Mouse (Mus musculus): ENCODE results near the gene Sec61b. TPM values are rescaled to one million over a fixed set of nuclear protein-coding genes. Genes with fewer than 3 reads are reported as not detected.

Sec61b gene
- polyA plus RNA-seq, 1 experiment from 2014 or later: 256 TPM

- 90% methylated on average over 8 of the region's 8 CpGs for WGBS
- no peak for ATAC-seq (replicated peaks)
- Histone ChIP-seq H3K4me1 (0 out of 2 replicates have a peak, but pooled peaks cover 7% of the 10 kb centered on the region), H3K9ac (replicated peaks) (no peak overlapping the region), H3K36me3 (no peaks in the 10 kb centered on the region), H3K27me3 (no peaks in the 10 kb centered on the region), H3K4me2 (replicated peaks) (no peak overlapping the region), H3K9me3 (no peaks in the 10 kb centered on the region), H3K4me3 (no peak overlapping the region), H3K27ac (replicated peaks) (no peak overlapping the region)
Observed at GRCm38 (mm10) chr4:47493456-47493855, 19.0 kb downstream of the Sec61b start.

DNA sequence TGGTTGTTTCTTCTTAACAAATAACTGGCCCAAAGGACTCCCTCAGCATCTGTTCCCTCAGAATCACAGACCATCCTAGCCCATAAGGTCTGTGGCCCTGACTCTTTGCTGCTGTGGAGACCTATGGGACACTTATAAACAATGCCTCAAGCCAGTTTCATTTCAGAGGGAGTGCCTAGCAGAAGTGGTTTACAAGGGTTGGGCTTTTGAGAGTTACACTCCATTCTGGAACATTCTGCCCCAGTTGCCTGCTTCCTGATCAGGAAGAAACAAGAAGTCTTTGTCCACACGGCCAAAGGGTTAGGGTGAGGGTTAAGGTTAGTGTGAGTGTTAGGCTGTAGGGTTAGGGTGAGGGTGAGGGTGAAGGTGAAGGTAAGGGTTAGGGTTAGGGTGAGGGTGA is 19.7 kb downstream of the Sec61b start:
- Histone ChIP-seq H3K27me3 (no peaks in the 10 kb centered on the region), H3K4me1 (0 out of 2 replicates have a peak, but pooled peaks cover 7% of the 10 kb centered on the region), H3K9me3 (no peaks in the 10 kb centered on the region), H3K4me3 (no peak overlapping the region), H3K4me2 (replicated peaks) (no peak overlapping the region), H3K36me3 (no peaks in the 10 kb centered on the region), H3K9ac (replicated peaks) (no peak overlapping the region), H3K27ac (replicated peaks) (no peak overlapping the region)
- ATAC-seq (replicated peaks): no peak
- 76% methylated on average over 1 of the region's 1 CpGs for WGBS

DNA sequence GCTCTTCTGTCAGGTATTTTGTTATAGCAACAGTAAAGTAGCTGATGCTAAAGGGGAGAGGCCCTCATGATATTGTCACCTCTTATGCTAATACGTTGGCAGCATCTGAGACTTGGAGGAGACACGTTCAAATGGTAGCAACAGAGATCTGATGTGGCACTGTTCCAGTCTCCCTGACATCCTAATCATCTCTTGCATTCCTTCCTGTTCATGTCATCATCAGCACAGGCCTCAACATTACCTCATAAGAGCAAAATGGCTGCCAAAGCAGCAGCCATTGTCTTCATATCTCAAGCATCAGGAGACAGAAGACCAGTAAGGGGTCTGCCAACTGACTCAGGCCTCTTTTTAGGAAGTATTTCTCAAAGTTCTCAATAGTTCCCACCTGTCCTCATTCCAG is 20.2 kb downstream of the Sec61b start:
- no peaks in the 10 kb centered on the region for H3K9me3 ChIP-seq

DNA sequence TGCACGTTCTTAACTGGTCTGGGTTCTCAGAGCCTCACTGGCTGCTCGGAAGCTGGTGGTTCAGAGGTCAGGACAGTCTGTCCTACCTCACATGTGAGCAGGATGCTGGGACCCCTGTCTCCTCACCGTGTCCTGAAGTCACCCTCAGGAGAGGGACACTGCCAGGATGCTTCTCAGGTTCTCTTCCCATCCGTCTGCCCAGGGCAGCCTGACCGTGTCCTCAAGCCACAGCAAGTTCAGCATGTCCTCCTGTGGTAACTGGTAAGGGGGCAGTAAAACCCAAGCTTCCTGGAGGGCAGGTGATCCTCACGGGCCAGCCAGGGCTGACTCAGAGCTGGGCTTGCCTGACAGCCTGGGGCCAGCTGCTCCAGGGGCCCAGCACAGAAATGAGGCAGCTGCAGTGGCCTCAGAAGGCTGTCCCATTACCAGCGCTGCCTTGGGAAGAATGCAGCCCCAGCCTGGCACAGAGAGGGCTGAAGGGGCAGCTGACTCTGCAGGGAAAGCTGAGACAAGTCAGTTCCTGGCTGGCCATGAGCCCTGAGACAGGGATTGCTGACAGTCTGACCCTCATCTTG is 23.4 kb downstream of the Sec61b start:
- H3K36me3 ChIP-seq: no peaks in the 10 kb centered on the region
- no peak for ATAC-seq (replicated peaks)
- H3K4me1 ChIP-seq: no peaks in the 10 kb centered on the region
- WGBS: 77% methylated on average over 7 of the region's 7 CpGs
- no peak overlapping the region for H3K4me3 ChIP-seq
- H3K27me3 ChIP-seq: no peaks in the 10 kb centered on the region
- H3K9me3 ChIP-seq: no peaks in the 10 kb centered on the region
- H3K4me2 ChIP-seq (replicated peaks): no peak overlapping the region
- no peak overlapping the region for H3K9ac ChIP-seq (replicated peaks)
- no peak overlapping the region for H3K27ac ChIP-seq (replicated peaks)

More for the DNA sequence above, 20.2 kb downstream of the Sec61b start:
- no peak overlapping the region for H3K9ac ChIP-seq (replicated peaks)
- H3K4me2 ChIP-seq (replicated peaks): no peak overlapping the region
- WGBS: 85% methylated on average over 2 of the region's 2 CpGs
- no peaks in the 10 kb centered on the region for H3K27me3 ChIP-seq
- H3K4me3 ChIP-seq: no peak overlapping the region
- 0 out of 2 replicates have a peak, but pooled peaks cover 7% of the 10 kb centered on the region for H3K4me1 ChIP-seq
- ATAC-seq (replicated peaks): no peak
- H3K27ac ChIP-seq (replicated peaks): no peak overlapping the region
- no peaks in the 10 kb centered on the region for H3K36me3 ChIP-seq

DNA sequence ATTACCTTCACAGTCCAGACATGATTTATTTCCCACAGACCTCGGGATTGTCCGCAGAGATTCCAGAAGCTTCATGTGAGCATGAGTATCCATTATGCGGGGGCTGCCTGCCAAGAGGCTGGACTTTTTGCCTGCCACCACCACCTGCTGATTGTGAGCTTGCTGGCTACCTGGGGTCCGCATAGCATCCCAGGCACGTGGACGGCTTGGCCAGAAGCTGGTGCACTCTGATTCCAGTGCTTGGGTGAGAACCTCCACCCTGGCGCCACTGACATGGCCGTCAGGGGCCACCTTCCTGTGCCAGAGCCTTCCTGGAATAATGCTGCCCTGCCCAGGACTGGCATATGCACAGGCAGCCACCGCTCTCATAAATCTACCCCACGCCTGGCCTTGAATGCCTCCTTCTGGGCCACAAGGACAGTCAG is 24.7 kb downstream of the Sec61b start:
- Histone ChIP-seq H3K9ac (replicated peaks) (no peak overlapping the region), H3K4me1 (no peaks in the 10 kb centered on the region), H3K9me3 (no peaks in the 10 kb centered on the region), H3K36me3 (no peaks in the 10 kb centered on the region), H3K27ac (replicated peaks) (no peak overlapping the region), H3K4me2 (replicated peaks) (no peak overlapping the region), H3K27me3 (no peaks in the 10 kb centered on the region), H3K4me3 (no peak overlapping the region)
- WGBS: 86% methylated on average over 10 of the region's 10 CpGs
- ATAC-seq (replicated peaks): no peak

DNA sequence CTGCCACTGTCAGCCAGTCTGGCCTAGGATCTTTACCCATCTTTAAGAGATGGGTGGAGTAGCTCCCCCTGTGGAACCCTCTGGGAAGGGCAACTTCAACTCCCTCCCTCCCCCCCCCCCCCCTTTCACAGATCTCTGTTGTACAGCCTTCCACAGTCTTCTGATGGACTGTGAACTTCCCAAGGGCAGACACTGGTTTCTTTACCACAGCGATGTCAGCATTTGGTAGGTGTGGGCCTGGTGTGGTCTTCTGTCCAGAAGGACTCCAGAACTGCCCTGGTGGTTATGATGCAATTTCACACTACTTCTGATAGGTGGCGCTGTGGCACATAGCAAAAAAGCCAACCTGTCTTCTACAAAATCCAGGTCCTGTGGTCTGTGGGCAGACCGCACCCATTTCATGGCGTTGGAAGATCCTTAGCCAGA is 28.1 kb downstream of the Sec61b start:
- H3K4me3 ChIP-seq: no peak overlapping the region
- H3K4me1 ChIP-seq: no peaks in the 10 kb centered on the region
- H3K36me3 ChIP-seq: no peaks in the 10 kb centered on the region
- no peak overlapping the region for H3K9ac ChIP-seq (replicated peaks)
- no peaks in the 10 kb centered on the region for H3K9me3 ChIP-seq
- no peak overlapping the region for H3K4me2 ChIP-seq (replicated peaks)
- no peaks in the 10 kb centered on the region for H3K27me3 ChIP-seq
- no peak overlapping the region for H3K27ac ChIP-seq (replicated peaks)
- ATAC-seq (replicated peaks): peak; percentile 57; the same call in 1 of the 2 replicates
- 25% methylated on average over 4 of the region's 4 CpGs for whole genome bisulfite sequencing

DNA sequence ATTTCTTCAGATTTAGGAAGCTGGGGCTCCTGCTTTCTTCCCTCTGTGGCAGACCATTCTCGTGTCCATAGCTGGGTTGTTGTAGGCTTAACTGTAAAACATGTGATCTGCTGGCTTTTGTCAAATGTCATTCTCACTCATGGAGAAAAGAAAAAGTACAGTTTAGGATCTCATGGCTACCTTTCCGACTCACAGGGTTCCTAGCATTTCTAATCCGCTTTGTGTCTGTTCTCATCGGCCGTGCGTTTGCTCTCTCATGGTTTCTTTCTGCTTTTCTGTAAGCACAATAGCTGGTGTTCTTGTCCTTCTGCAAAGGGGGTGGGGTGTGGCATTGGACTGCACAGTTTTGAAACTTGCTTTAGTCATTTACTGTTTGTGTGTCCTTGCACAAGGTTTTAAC is 28.6 kb downstream of the Sec61b start:
- 79% methylated on average over 6 of the region's 6 CpGs for WGBS
- H3K27me3 ChIP-seq: no peaks in the 10 kb centered on the region
- ATAC-seq (replicated peaks): no peak
- H3K9me3 ChIP-seq: no peaks in the 10 kb centered on the region
- no peaks in the 10 kb centered on the region for H3K36me3 ChIP-seq
- no peaks in the 10 kb centered on the region for H3K4me1 ChIP-seq
- H3K9ac ChIP-seq (replicated peaks): no peak overlapping the region
- H3K4me3 ChIP-seq: no peak overlapping the region
- no peak overlapping the region for H3K27ac ChIP-seq (replicated peaks)
- H3K4me2 ChIP-seq (replicated peaks): no peak overlapping the region

GRCm38 (mm10) chr4:47504841-47505517 is 30.5 kb downstream of the Sec61b start:
- no peaks in the 10 kb centered on the region for H3K36me3 ChIP-seq
- H3K4me1 ChIP-seq: no peaks in the 10 kb centered on the region
- no peaks in the 10 kb centered on the region for H3K9me3 ChIP-seq
- H3K4me2 ChIP-seq (replicated peaks): no peak overlapping the region
- no peaks in the 10 kb centered on the region for H3K27me3 ChIP-seq
- ATAC-seq (replicated peaks): no peak
- H3K4me3 ChIP-seq: no peak overlapping the region
- WGBS: 84% methylated on average over 10 of the region's 10 CpGs
- no peak overlapping the region for H3K9ac ChIP-seq (replicated peaks)
- no peak overlapping the region for H3K27ac ChIP-seq (replicated peaks)

DNA sequence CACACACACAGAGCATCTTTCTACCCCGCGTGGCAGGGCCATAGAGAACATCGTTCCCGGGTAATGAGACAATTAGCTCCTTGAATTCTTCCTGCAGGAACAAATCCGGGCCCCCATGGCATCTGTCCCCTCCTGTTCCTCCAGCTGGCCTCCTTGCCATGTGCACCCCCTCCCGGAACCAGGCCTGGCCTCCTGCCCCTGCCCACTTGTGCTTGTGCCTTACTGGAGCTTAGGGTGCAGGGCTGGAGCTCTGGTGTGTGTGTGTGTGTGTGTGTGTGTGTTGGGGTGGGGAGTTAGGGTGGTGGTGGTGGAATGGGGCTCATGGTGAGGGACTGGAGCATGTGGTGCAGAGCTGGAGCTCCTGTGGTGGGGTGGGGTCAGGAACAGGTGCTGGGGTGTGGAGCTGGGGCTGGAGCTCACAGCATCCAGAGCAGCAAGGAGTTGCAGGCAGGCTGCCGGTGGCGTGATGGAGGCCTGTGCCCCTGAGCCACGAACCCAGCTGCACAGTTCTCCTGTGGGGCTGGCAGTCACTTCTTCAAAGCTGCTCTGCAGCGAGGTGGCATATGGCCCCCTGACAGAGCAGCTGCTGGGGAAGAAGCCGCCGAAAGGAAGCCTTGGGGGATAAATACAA is 44.2 kb downstream of the Sec61b start:
- ATAC-seq (replicated peaks): peak; percentile 67
- H3K9me3 ChIP-seq: no peaks in the 10 kb centered on the region
- H3K27me3 ChIP-seq: no peaks in the 10 kb centered on the region
- no peak overlapping the region for H3K4me3 ChIP-seq
- peak overlapping the region; percentile 81 for H3K27ac ChIP-seq (replicated peaks)
- H3K9ac ChIP-seq (replicated peaks): no peak overlapping the region
- H3K4me1 ChIP-seq: peaks cover 17% of the 10 kb centered on the region
- no peaks in the 10 kb centered on the region for H3K36me3 ChIP-seq
- WGBS: 30% methylated on average over 12 of the region's 12 CpGs
- no peak overlapping the region for H3K4me2 ChIP-seq (replicated peaks)

DNA sequence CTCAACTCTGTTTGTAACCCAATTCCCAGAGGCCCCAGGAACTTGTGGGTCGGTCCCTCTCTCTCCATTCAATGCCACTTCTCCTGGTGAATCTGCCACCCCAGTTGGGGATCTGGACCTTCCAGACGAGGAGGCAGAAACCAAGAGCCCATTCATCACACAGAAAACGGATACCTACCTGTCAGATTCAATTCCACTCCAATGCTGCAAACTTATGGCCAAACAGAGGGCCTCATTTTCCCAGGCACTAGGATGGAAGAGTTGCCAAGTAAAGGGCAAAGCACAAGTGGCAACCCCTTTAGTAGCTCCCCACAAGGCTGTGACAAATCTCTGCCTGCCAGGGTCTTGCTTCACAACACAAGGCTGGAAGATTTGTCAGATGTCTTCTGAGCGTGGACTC is 45.6 kb downstream of the Sec61b start:
- 69% methylated on average over 4 of the region's 4 CpGs for WGBS
- Histone ChIP-seq H3K36me3 (no peaks in the 10 kb centered on the region), H3K4me2 (replicated peaks) (no peak overlapping the region), H3K4me1 (peaks cover 17% of the 10 kb centered on the region), H3K9me3 (no peaks in the 10 kb centered on the region), H3K9ac (replicated peaks) (no peak overlapping the region), H3K4me3 (no peak overlapping the region), H3K27me3 (no peaks in the 10 kb centered on the region), H3K27ac (replicated peaks) (no peak overlapping the region)
- no peak for ATAC-seq (replicated peaks)

DNA sequence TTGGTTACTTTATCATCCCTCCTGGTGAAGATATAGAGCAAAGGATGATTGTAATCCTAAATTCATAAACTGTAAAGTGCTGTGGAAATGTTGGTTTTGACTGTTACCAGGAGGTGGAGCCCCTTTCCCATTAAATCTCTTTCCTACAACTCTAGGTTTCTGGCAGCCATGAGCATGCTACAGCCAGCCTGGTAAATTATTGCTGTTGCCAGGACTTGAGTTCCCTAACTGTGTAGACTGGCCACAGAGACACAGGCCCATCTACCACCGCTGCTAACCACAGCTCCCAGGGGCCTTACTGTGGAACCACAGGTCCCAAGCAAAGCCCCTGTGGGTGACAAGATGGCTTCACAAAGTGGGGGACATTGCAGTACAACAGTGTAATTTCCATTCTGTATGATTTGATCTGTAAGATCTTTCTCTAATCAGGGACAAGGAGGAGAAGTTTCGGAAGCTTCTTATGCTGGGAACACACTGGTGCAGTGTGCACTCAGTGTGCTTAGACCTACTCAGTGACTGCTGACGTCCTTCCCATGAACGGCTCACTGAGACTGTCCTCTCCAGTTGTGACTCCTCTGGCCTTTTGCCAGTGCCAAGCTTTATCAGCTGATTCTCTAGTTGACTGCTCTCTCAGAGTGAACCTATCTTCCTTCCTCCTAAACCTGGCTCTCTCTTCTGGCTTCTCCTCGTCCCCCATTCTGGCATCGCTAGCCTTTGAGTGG is 47.6 kb downstream of the Sec61b start:
- Histone ChIP-seq H3K36me3 (no peaks in the 10 kb centered on the region), H3K4me3 (no peak overlapping the region), H3K27me3 (no peaks in the 10 kb centered on the region), H3K9ac (replicated peaks) (no peak overlapping the region), H3K27ac (replicated peaks) (peak overlapping the region; percentile 48; the same call in 1 of the 2 replicates), H3K9me3 (no peaks in the 10 kb centered on the region), H3K4me2 (replicated peaks) (no peak overlapping the region), H3K4me1 (peaks cover 17% of the 10 kb centered on the region)
- WGBS: 84% methylated on average over 6 of the region's 6 CpGs
- peak; percentile 79 for ATAC-seq (replicated peaks)

- Histone ChIP-seq H3K4me3 (no peak overlapping the region), H3K9ac (replicated peaks) (no peak overlapping the region), H3K4me2 (replicated peaks) (no peak overlapping the region), H3K27me3 (no peaks in the 10 kb centered on the region), H3K4me1 (peaks cover 6% of the 10 kb centered on the region; the same call in 1 of the 2 replicates), H3K9me3 (no peaks in the 10 kb centered on the region), H3K27ac (replicated peaks) (no peak overlapping the region), H3K36me3 (no peaks in the 10 kb centered on the region)
- 97% methylated on average over 4 of the region's 4 CpGs for WGBS
- ATAC-seq (replicated peaks): no peak
Observed at GRCm38 (mm10) chr4:47529866-47530265, 55.4 kb downstream of the Sec61b start.
